Mouse (Mus musculus): ENCODE data around the gene Hist1h3f. TPM values are rescaled to one million over a fixed set of nuclear protein-coding genes. Genes with fewer than 3 reads are reported as not detected.

The Hist1h3f gene
- polyA plus RNA-seq, 1 experiment from 2014 or later = not detected

GRCm38 (mm10) chr13:23516822-23517602, 26.8 kb upstream of the Hist1h3f start:
- peaks cover 2% of the 10 kb centered on the region; the same call in 1 of the 2 replicates for H3K4me1 ChIP-seq (ENCODE audit: control insufficient read depth, insufficient read depth, low read depth, low read length)
- peak overlapping the region; percentile 45 for H3K4me3 ChIP-seq (ENCODE audit: low read length)
- H3K27me3 ChIP-seq (replicated peaks; ENCODE audit: control insufficient read depth, insufficient read depth, low read length) = no peaks in the 10 kb centered on the region
- peak overlapping the region; percentile 64; the same call in 1 of the 2 replicates for H3K27ac ChIP-seq (ENCODE audit: low read depth, low read length)
- peak overlapping the region; percentile 47; the same call in 1 of the 2 replicates for H3K9ac ChIP-seq (ENCODE audit: low read depth, low read length)
- H3K4me2 ChIP-seq (ENCODE audit: low read length) = peak overlapping the region; percentile 78
- ATAC-seq = peak; percentile 70; the same call in 1 of the 2 replicates
- WGBS = 1% methylated on average over 19 of the region's 19 CpGs
- no peaks in the 10 kb centered on the region for H3K9me3 ChIP-seq (ENCODE audit: control insufficient read depth, low read length)
- H3K36me3 ChIP-seq (ENCODE audit: control insufficient read depth, insufficient read depth, low read length) = no peaks in the 10 kb centered on the region

- under 1% methylated on average over 27 of the region's 27 CpGs for WGBS
- peak overlapping the region; percentile 47 for H3K9ac ChIP-seq (ENCODE audit: low read depth, low read length)
- H3K4me3 ChIP-seq (ENCODE audit: low read length) = peak overlapping the region; percentile 45
- no peaks in the 10 kb centered on the region for H3K9me3 ChIP-seq (ENCODE audit: control insufficient read depth, low read length)
- peak; percentile 88 for ATAC-seq
- H3K4me1 ChIP-seq (ENCODE audit: control insufficient read depth, insufficient read depth, low read depth, low read length) = peaks cover 2% of the 10 kb centered on the region; the same call in 1 of the 2 replicates
- peak overlapping the region; percentile 78 for H3K4me2 ChIP-seq (ENCODE audit: low read length)
- H3K27ac ChIP-seq (ENCODE audit: low read depth, low read length) = peak overlapping the region; percentile 64; the same call in 1 of the 2 replicates
- no peaks in the 10 kb centered on the region for H3K36me3 ChIP-seq (ENCODE audit: control insufficient read depth, insufficient read depth, low read length)
- H3K27me3 ChIP-seq (replicated peaks; ENCODE audit: control insufficient read depth, insufficient read depth, low read length) = no peaks in the 10 kb centered on the region
These were observed 26.1 kb upstream of the Hist1h3f start for GRCm38 (mm10) chr13:23517603-23518294.

GRCm38 (mm10) chr13:23518295-23518603, 25.6 kb upstream of the Hist1h3f start:
- ATAC-seq = no peak
- Histone ChIP-seq H3K9ac (ENCODE audit: low read depth, low read length) (peak overlapping the region; percentile 27; the same call in 1 of the 2 replicates), H3K36me3 (ENCODE audit: control insufficient read depth, insufficient read depth, low read length) (no peaks in the 10 kb centered on the region)

GRCm38 (mm10) chr13:23518885-23519284, 25.0 kb upstream of the Hist1h3f start:
- 0% methylated on average over 6 of the region's 6 CpGs for WGBS

More at GRCm38 (mm10) chr13:23518295-23518603, 25.6 kb upstream of the Hist1h3f start:
- Histone ChIP-seq H3K4me2 (ENCODE audit: low read length) (peak overlapping the region; percentile 78), H3K27me3 (replicated peaks; ENCODE audit: control insufficient read depth, insufficient read depth, low read length) (no peaks in the 10 kb centered on the region), H3K4me1 (ENCODE audit: control insufficient read depth, insufficient read depth, low read depth, low read length) (peaks cover 2% of the 10 kb centered on the region; the same call in 1 of the 2 replicates), H3K27ac (ENCODE audit: low read depth, low read length) (no peak overlapping the region), H3K4me3 (ENCODE audit: low read length) (peak overlapping the region; percentile 45), H3K9me3 (ENCODE audit: control insufficient read depth, low read length) (no peaks in the 10 kb centered on the region)
- 0% methylated on average over 6 of the region's 6 CpGs for WGBS

GRCm38 (mm10) chr13:23519416-23519815, 24.4 kb upstream of the Hist1h3f start:
- Histone ChIP-seq H3K27ac (ENCODE audit: low read depth, low read length) (no peak overlapping the region), H3K27me3 (replicated peaks; ENCODE audit: control insufficient read depth, insufficient read depth, low read length) (no peaks in the 10 kb centered on the region), H3K4me2 (ENCODE audit: low read length) (peak overlapping the region; percentile 78), H3K4me3 (ENCODE audit: low read length) (peak overlapping the region; percentile 45), H3K36me3 (ENCODE audit: control insufficient read depth, insufficient read depth, low read length) (no peaks in the 10 kb centered on the region), H3K9me3 (ENCODE audit: control insufficient read depth, low read length) (no peaks in the 10 kb centered on the region), H3K4me1 (ENCODE audit: control insufficient read depth, insufficient read depth, low read depth, low read length) (peaks cover 2% of the 10 kb centered on the region; the same call in 1 of the 2 replicates), H3K9ac (ENCODE audit: low read depth, low read length) (no peak overlapping the region)
- under 1% methylated on average over 10 of the region's 10 CpGs for WGBS
- peak; percentile 41 for ATAC-seq

More at GRCm38 (mm10) chr13:23518885-23519284, 25.0 kb upstream of the Hist1h3f start:
- ATAC-seq = 0 out of 2 replicates have a peak, but pooled peaks have one; percentile 31
- peak overlapping the region; percentile 78 for H3K4me2 ChIP-seq (ENCODE audit: low read length)
- H3K36me3 ChIP-seq (ENCODE audit: control insufficient read depth, insufficient read depth, low read length) = no peaks in the 10 kb centered on the region
- H3K4me3 ChIP-seq (ENCODE audit: low read length) = peak overlapping the region; percentile 45
- no peak overlapping the region for H3K27ac ChIP-seq (ENCODE audit: low read depth, low read length)
- peaks cover 2% of the 10 kb centered on the region; the same call in 1 of the 2 replicates for H3K4me1 ChIP-seq (ENCODE audit: control insufficient read depth, insufficient read depth, low read depth, low read length)
- no peak overlapping the region for H3K9ac ChIP-seq (ENCODE audit: low read depth, low read length)
- no peaks in the 10 kb centered on the region for H3K27me3 ChIP-seq (replicated peaks; ENCODE audit: control insufficient read depth, insufficient read depth, low read length)
- no peaks in the 10 kb centered on the region for H3K9me3 ChIP-seq (ENCODE audit: control insufficient read depth, low read length)

- 0 out of 2 replicates have a peak overlapping the region, but pooled peaks have one; percentile 14 for H3K4me3 ChIP-seq (ENCODE audit: low read length)
- under 1% methylated on average over 14 of the region's 14 CpGs for WGBS
- peaks cover 2% of the 10 kb centered on the region; the same call in 1 of the 2 replicates for H3K4me1 ChIP-seq (ENCODE audit: control insufficient read depth, insufficient read depth, low read depth, low read length)
- no peak overlapping the region for H3K27ac ChIP-seq (ENCODE audit: low read depth, low read length)
- no peaks in the 10 kb centered on the region for H3K9me3 ChIP-seq (ENCODE audit: control insufficient read depth, low read length)
- H3K27me3 ChIP-seq (replicated peaks; ENCODE audit: control insufficient read depth, insufficient read depth, low read length) = no peaks in the 10 kb centered on the region
- peak overlapping the region; percentile 47 for H3K4me2 ChIP-seq (ENCODE audit: low read length)
- no peak overlapping the region for H3K9ac ChIP-seq (ENCODE audit: low read depth, low read length)
- H3K36me3 ChIP-seq (ENCODE audit: control insufficient read depth, insufficient read depth, low read length) = no peaks in the 10 kb centered on the region
- ATAC-seq = 0 out of 2 replicates have a peak, but pooled peaks have one; percentile 44
These were observed 22.1 kb upstream of the Hist1h3f start for GRCm38 (mm10) chr13:23521703-23522102.

GRCm38 (mm10) chr13:23523976-23524375, 19.9 kb upstream of the Hist1h3f start:
- 42% methylated on average over 5 of the region's 5 CpGs for WGBS
- Histone ChIP-seq H3K4me3 (ENCODE audit: low read length) (no peak overlapping the region), H3K9me3 (ENCODE audit: control insufficient read depth, low read length) (no peaks in the 10 kb centered on the region), H3K4me1 (ENCODE audit: control insufficient read depth, insufficient read depth, low read depth, low read length) (peaks cover 5% of the 10 kb centered on the region; the same call in 1 of the 2 replicates), H3K27me3 (replicated peaks; ENCODE audit: control insufficient read depth, insufficient read depth, low read length) (no peaks in the 10 kb centered on the region), H3K9ac (ENCODE audit: low read depth, low read length) (no peak overlapping the region), H3K36me3 (ENCODE audit: control insufficient read depth, insufficient read depth, low read length) (no peaks in the 10 kb centered on the region), H3K4me2 (ENCODE audit: low read length) (no peak overlapping the region), H3K27ac (ENCODE audit: low read depth, low read length) (no peak overlapping the region)
- no peak for ATAC-seq

- 13% methylated on average over 5 of the region's 5 CpGs for WGBS
- H3K9me3 ChIP-seq (ENCODE audit: control insufficient read depth, low read length) = no peaks in the 10 kb centered on the region
- no peaks in the 10 kb centered on the region for H3K36me3 ChIP-seq (ENCODE audit: control insufficient read depth, insufficient read depth, low read length)
- 0 out of 2 replicates have a peak overlapping the region, but pooled peaks have one; percentile 6 for H3K4me3 ChIP-seq (ENCODE audit: low read length)
- peaks cover 5% of the 10 kb centered on the region; the same call in 1 of the 2 replicates for H3K4me1 ChIP-seq (ENCODE audit: control insufficient read depth, insufficient read depth, low read depth, low read length)
- ATAC-seq = peak; percentile 51
- no peak overlapping the region for H3K27ac ChIP-seq (ENCODE audit: low read depth, low read length)
- no peak overlapping the region; the same call in 1 of the 2 replicates for H3K9ac ChIP-seq (ENCODE audit: low read depth, low read length)
- H3K27me3 ChIP-seq (replicated peaks; ENCODE audit: control insufficient read depth, insufficient read depth, low read length) = no peaks in the 10 kb centered on the region
- peak overlapping the region; percentile 26 for H3K4me2 ChIP-seq (ENCODE audit: low read length)
These were observed 19.2 kb upstream of the Hist1h3f start for GRCm38 (mm10) chr13:23524654-23525053.
